Mouse (Mus musculus) T-helper 1 cell (primary cell): ENCODE results near the gene Rbm14.

Experiments
- in situ Hi-C: fragments of 300-600 bp; cut with MboI, MseI; formaldehyde crosslinking; loops from one replicate; pipeline ENCODE4 v1.15.1; 2025; ENCODE audit warnings: high pct_unique_total_duplicates

Rbm14 gene

DNA sequence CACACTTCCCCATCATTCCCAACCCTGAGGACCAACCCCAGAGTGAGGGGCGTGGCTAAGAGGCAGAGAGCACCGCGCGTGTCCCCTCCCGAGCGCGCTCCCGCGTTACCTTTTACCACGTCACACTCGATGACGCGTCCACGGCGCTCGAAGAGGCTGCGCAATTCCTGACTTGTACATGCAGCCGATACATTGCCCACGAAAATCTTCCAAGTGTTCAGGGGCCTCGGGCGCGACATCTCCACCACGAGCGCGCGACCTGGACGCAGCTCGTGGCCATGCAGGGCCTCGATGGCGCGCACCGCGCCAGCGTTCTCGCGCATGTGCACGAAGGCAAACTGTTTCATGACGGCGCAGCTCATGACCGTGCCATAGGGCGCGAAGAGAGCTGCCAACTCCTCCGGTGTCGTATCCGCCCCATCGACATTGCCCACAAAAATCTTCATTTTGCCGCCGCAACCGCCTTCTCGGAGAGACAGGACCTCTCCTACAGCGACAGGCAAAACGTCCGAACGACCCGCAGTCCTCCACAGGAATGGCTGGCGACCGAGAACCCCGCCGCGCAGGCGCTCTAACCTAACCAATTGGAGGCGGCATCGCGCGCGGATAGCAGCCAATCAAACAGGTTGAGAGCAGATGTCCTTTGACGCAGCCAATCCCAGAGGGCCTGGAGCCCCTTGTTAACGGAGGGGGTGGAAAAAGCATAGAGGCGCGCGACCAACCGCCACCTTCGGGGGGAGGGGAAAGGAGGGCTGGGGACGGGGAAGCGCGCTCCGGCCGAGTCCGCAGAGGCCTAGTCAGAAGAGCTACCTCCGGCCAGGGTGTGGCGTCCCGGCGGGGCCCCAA is at the start of gene Rbm14, which contains the start of gene Gm21992:
Gene Rbm14 (minus strand): TSS at position 572 of the 846 bp plus-strand sequence.
Gene Gm21992 (minus strand): TSS at position 550 of the 846 bp plus-strand sequence.
- in situ Hi-C loops: no loop called here

DNA sequence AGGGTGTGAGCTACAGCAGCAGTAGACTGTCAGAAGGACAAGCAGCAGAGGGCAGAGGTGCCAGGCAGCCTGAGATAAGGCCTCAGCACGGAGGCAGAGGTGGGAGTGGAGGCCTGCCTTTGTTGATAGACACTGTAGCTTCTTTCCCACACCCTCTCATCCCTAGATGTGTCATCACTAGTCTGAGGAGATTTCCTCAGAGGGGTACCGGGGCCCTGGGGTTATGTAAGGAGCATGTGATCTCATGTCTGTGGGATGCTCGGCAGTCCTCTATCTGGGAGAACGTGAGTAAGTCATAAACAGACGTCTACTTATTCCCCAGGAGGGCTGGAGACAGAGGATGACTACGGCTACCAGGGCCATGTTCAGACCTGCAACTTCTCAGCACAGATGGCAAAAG is 47.6 kb upstream of the Rbm14 start:
- in situ Hi-C loops: no loop called here

DNA sequence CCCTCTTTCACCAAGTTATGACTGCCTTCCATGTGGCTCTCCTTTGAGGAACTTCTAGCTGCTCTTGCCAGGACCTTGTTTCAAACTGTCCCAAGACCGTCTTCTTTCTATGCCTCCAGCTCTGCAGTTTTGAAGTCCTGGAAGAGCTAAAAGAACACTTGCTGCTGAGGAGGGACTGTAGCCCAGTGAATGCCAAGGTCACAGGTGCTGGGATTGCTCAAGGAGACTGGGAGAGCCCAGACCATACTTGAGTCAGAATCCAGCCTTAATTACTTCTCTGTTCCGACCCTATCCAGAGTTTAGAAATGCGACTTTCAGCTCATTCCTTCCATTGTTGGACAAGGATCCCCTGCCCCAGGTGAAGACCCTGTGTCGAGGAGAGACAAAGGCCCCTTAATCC is 44.5 kb upstream of the Rbm14 start:
- in situ Hi-C loops: no loop called here

DNA sequence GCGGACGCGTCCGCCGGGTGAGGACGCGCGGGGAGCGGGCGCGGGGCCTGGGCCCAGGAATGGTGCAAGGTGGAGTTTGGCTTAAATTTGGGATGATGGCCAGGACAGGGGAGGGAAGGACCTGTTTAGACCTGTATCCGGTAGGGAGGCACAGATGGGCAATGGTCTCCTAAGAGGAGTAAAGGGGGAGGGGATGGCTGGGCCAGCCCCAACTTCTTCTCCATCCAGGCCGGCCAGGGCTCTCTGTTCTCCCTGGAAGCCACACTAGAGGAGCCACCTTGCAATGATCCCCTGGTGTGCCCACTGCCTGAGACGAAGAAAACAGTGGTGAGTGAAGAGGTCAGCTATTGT is 44.0 kb upstream of the Rbm14 start:
- in situ Hi-C loops: no loop called here

DNA sequence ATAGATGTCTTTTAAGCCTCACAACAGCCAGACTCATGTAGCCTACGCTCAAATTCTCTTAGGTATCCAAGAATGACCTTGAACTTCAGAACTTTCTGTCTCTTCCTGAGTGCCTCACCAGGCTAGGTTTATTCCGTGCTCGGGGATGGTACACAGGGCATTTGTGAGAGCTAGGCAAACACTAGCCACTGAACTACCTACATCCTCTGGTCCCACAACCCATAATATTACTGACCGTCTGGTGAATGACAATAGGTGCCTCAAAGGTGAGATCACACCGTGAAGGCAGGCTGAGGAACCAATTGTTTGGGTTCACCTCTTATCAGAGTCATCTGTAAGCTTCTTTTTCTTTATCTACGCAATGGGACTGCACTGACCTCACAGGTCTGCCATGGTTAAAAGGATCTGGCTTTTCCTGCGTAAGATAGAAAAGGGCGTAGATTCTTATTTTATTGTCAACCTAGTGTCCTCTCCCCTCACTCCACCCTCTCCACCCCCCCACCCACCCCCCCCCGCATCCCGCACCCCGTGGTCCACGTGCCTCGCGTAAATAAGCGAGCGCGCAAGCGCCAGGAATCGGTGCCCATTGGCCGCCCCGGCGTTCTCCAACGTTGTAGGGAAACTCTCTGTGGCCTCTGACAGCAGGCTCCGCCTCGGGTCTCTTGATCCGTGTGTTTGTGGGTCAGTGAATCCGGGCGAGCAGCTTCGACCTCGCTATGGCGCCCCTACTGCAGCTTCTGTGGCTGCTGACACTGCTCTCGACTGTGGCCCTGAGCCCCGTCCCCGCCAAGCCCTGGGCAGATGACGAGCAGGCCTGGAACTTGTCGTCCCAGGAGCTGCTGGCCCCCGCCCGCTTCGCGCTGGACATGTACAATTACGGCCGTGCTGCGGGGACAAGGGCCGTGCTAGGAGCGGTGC is 43.4 kb upstream of the Rbm14 start, which contains the start of gene Ctsf:
Gene Ctsf (plus strand): TSS at position 579 of the 918 bp plus-strand sequence.
- in situ Hi-C loops: no loop called here

DNA sequence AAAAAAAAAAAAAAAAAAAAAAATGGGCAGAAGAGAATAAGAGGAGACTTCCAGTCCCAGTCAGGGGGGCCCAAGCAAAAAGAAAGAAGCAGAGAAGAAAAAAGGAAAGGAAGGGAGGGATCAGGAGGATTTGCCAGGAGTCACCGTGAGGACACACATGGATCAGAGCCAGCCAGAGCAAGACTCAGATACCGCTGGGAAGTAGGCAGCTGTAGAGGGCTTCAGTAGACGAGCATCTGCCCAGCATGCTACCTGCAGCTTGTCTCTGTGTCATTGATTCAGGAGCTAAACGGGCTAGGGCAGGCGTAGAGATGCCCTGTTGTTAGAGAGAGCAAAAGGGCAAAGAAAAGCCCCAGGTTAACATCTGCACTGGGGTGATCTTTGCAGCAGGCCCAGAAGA is 38.8 kb upstream of the Rbm14 start:
- in situ Hi-C loops: no loop called here

DNA sequence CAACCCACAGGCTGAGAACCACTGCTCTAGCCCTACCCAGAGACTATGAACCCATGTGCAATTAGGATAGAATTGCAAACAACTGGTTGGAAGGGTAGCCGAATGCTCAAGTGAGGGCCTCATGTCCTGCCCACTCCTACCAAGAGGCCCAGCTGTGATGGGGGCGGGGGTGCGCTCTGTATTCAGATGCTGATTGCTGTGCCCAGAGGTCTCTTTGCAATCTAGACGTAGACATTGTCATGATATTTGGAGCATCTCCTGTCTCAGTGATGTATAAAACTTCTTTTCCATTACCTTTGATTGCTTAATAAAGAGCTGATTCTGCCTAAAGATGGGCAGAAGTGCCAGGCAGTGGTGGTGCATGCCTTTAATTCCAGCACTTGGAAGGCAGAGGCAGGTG is 38.4 kb upstream of the Rbm14 start:
- in situ Hi-C loops: no loop called here

DNA sequence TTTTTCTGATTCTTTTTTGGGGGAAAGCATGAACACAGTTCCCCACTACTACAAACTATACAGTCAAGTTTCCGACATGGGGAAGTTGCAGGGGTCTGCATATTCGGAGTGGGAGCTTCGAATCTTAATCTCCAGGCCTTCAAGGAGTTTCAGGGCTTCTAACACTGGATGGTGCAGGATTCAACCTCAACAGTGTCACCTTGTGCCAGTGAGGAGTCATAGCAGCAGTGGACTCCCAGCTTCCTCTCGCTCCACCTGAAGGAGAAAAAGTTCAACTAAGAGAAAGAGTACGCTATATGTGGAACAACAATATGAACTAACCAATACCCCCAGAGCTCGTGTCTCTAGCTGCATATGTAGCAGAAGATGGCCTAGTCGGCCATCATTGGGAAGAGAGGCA is 36.1 kb upstream of the Rbm14 start:
- in situ Hi-C loops: no loop called here

DNA sequence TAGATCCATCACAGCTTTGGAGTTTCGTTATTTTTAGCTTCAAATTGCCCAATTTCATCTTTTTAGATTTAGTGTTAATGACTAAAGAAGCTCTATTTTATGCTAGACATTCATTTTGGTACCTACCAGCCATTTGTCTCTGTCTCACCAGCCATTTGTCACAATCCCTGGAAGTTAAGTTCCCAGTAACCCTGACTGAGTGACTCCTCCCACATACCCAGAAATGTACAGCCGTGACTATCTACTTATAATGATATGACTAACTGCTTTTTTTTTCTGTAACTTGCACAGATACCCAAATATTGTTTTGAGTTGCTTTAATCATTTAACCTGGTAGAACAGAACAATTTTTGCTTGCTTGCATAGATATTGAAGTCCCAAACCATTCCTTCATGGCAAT is 34.4 kb upstream of the Rbm14 start:
- in situ Hi-C loops: no loop called here

DNA sequence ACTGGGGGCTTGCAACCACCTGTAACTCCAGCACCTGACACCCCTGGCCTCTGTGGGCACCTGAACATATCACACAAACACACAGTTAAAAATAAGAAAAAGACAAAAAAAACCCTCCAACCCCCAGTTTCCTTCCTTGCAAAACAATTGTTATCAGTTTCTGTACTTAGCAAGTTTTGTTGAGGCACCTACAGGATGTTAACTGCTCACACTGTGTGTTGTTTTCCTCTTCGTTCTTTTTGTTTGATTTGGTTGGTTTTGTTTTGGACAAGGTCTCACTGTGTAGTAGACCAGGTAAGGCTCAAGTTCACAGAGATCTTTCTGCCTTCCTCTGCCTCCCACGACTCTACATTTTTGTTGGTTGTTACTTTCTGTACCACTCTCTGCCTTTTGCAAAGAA is 31.2 kb upstream of the Rbm14 start:
- in situ Hi-C loops: no loop called here

DNA sequence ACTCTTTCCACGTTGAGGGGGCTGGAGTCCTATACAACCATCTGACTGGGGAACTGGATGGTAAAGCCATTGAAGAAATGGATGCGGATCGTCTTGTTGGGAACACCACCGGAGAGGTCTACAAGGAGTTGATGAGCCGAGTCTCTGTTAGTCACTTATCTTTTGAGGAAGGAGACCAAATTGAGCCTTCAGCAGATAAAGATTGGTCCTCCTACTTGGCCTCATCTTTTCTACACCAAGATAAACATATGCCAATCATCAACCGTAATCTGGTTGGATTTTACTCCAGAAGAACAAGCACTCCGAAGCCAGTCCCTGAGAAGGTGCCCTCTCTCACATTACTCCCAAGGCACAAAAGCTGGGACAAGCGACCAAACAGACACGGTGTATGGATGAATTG is 29.4 kb upstream of the Rbm14 start:
- in situ Hi-C loops: no loop called here

DNA sequence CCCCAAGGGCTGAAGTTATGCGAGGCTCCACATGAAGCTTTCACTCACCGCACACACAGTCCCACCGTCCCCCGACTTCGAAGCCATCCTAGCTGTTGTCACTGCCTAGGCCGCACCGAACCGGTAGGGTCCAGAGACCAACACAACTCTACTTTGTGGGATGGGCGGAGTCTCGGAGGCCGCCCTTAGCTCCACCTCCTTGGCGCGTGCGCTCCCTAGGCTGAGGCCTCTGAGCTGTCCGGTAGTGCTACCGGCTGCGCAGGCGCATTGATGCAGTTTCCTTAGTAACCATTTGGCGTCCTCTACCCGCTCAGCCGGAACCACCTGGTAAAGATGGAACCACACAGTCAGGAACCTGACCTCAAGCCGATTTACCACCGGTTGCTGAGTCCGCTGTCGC is 27.7 kb upstream of the Rbm14 start, which contains the start of the genes Ccs and Ccdc87:
Gene Ccs (minus strand): TSS at position 184 of the 400 bp plus-strand sequence.
Gene Ccdc87 (plus strand): TSS at position 218 of the 400 bp plus-strand sequence.
- in situ Hi-C loops: no loop called here

DNA sequence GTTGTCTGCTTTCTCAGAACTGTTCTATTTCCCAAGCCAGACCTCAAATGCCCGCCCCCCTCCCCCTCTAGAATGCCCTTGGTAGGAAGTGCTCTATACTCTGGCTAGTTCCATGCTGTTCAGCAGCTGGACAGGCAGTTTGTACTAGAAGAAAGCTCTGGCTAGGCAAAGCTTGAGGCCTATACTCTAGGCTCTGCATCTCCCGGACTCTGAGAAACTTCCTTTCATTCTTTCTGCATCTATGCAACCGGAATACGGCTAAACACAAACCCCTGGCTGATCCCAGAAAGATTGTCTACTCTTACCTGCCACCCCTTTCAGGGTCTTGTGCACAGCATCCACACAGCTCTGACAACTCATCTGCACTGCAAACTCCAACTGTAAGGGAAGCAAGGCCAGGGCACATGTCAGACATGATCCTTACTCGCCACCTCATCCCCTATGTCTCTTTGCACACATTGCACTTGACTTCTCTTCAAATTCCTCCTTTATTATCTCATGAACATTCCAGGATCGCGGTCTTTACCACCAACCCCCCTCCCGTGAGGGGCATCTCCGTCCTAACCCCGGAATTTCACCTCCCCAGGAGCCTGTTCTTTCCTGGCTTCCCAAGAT is 27.2 kb upstream of the Rbm14 start:
- in situ Hi-C loops: no loop called here

DNA sequence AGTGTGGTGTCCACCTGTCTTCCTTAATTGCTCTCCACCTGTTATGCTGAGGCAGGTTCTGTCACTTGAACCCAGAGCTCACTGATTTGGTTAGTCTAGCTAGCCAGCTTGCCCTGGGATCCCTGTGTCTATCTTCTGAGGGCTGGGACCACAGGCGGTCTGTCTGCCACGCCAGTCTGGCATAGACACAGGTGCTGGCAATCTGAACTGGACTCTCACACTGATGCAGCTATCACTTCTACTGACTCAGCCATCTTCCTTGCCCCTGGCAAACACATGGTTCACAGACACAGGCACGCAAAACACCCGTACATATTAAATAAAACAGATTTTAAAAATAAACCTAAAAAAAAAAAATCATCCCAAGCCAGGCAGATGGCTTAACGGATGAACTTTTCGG is 25.6 kb upstream of the Rbm14 start:
- in situ Hi-C loops: no loop called here

DNA sequence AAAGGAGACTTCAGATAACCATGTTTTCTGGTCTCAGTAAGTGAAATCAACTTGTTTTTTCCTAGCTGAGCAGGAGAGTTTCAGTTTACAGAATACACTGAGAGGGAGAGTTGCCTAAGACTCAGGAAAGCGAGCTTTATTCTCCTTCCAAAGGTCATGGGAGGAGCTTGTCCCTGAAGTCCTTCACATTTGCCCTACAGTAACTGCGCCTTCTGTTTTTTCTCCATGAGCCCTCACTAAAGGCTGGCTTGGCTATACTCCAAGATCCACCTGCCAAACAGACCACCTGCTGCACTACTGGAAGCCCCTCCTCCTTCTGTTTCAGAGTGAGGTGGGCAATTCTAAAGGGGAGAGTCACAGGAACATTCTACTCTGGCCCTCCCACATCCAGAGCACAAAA is 24.7 kb upstream of the Rbm14 start:
- in situ Hi-C loops: no loop called here

DNA sequence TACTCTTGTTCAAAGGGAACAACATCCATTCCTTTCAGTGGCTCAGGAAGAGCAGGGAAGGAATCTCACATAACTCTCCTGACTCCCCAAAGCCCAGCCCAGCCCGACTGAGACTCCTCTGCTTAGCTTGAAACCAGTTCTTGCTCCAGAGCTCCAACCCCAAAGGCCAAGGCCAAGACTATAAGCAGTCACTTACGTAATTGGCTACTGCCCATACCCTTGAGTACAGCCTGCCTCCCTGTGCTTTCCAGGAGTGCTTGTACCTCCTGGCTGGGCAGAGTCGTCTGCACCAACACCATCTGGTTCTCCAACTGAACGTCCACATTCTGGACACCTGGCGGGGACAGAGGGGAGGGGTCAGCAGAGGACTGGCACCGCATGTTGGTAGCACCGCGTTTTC is 22.5 kb upstream of the Rbm14 start:
- in situ Hi-C loops: no loop called here

DNA sequence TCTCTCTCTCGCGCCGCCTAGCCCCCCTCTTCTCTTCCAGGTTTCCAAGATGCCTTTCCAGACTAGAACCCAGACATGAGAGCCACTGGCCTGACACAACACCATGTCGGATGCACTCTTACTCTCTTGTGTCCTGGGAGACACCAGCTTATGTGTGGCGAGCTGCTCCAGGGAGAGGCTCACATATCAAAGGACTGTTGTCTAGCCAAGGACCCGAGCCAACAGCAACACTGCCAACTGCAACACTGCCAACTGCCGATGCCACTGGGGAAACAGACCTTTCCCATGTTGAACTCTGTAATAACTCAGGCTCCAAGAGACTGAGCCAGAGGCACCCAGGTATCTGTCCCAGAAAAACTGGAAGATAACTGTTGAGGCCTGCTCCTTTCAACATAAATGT is 17.7 kb upstream of the Rbm14 start:
- in situ Hi-C loops: no loop called here

DNA sequence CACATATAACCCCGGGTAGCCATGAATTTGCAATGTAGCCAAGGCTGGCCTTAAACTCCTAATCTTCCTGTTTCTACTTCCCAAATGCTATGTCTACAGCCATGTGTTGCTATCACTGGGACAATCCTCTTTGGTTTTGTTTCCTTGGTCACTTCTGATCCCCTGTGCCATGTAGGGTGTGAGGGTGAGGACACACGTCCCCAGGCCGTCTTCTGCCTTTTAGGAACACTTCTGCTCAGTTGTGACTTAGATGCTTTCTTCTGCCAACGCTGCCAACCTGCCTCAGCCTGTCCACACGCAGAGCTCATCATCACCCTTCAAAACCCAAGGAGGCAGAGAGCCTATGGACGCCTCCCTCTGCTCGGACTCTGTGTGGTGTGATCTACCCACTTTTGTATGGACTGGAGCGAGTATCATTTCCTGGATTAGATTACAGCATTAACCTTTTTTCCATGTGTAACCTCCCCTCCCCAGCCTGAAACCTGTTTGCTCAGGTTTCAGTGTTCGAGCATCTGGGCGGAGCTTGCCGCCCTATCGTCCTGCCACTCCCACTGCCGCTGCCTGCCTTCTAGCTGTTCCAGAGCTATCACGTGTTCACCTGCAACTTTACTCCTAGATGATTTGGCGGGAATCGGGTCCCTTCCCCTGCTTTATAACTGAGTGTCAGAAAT is 17.1 kb upstream of the Rbm14 start:
- in situ Hi-C loops: no loop called here

DNA sequence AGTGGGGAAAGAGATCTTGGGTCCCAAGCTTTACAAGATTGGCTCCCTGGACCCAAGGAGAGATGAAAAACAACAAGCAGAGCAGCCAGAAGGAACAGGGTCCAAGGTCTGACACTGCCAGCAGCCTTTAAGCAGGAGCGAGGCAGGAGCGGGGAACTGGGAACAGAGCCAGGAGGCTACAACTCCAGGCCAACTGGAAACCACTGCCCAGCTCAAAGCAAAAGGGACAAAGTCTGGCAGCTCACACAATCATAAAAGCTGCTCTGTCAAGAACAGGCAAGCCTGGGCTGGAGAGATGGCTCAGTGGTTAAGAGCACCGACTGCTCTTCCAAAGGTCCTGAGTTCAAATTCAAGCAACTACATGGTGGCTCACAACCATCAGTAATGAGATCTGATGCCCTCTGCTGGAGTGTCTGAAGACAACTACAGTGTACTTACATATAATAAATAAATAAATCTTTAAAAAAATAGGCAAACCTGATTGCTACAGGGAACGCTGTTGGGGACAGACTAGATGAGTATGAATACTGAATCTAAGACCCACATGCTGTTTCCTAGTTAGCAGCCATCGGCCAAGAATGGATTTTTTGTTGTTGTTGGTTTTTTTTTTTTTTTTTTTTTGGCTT is 9.4 kb upstream of the Rbm14 start:
- in situ Hi-C loops: no loop called here

DNA sequence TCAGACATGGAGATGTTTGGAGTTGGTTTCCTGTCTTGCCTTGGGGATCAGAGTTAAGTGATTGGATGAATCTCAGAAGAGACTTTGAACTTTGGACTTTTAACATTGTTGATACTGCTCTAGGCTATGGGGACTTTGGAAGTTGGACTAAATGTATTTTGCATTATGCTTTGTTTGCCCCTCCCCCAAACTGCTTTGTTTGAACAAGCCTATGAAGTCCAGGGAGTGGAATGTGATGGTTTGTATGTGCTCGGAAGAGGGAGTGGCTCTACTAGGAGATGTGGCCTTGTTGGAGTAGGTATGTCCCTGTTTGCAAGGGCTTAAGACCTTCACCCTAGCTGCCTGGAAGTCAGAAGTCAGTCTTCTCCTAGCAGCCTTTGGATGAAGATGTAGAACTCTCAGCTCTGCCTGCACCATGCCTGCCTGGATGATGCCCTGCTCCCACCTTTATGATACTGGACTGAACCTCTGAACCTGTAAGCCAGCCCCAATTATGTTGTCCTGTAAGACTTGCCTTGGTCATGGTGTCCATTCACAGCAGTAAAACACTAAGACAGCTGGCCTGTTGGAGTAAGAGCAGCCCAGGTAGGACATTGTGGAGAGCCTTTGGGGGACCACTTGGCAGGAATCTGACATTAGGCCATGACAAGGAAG is 5.9 kb upstream of the Rbm14 start:
- in situ Hi-C loops: no loop called here

DNA sequence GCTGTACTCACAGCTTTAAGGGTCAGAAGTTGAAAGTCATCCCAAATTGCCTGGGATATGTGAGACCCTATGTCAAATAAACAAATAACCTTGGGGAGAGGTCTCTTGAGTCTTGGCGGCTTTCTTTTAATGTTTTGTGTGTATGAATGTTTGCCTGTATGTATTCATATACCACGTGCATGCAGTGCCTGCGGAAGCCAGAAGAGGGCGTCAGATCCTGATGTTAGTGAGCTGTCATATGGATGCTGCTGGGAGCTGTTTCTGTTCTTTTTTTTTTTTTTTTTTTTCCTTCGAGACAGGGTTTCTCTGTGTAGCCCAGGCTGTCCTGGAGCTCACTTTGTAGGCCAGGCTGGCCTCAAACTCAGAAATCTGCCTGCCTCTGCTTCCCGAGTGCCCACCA is 1.6 kb upstream of the Rbm14 start:
- in situ Hi-C loops: no loop called here
